Mouse (Mus musculus) cerebellum, adult 2 months (tissue): ENCODE measurements around the gene Phgr1. TPM values are rescaled to one million over a fixed set of nuclear protein-coding genes. Genes with fewer than 3 reads are reported as not detected.

Experiments
- DNase-seq, 2 experiments: peaks; one replicate each; pipeline ENCODE4 v3.0.0; 2021
- H3K27ac ChIP-seq: fragments of 200-500 bp; 2 replicates; pipeline ENCODE4 v1.5.1; 2012; ENCODE audit warnings: low read length, control low read depth, inconsistent platforms; ENCODE audit not compliant: insufficient read depth
- H3K27me3 ChIP-seq: fragments of 200-500 bp; 2 replicates; pipeline ENCODE4 v1.6.1; 2012; ENCODE audit warnings: inconsistent platforms, mild to moderate bottlenecking, low read length, moderate library complexity; ENCODE audit not compliant: control insufficient read depth, insufficient read depth
- H3K4me1 ChIP-seq: fragments of 200-500 bp; 2 replicates; pipeline ENCODE4 v1.6.1; 2011; ENCODE audit warnings: low read length; ENCODE audit not compliant: control insufficient read depth, insufficient read depth
- H3K4me3 ChIP-seq: fragments of 200-500 bp; replicated peaks from 2 replicates; pipeline ENCODE3; 2011; ENCODE audit warnings: mild to moderate bottlenecking, low read depth, low read length, control low read depth; ENCODE audit not compliant: insufficient read depth
- CTCF ChIP-seq: fragments of 200-500 bp; IDR thresholded peaks from 2 replicates; pipeline ENCODE4 v1.5.1; 2011; ENCODE audit warnings: low read depth, mild to moderate bottlenecking, control low read depth, low read length, moderate library complexity, borderline replicate concordance; ENCODE audit not compliant: insufficient read depth
- POLR2A ChIP-seq: fragments of 200-500 bp; IDR thresholded peaks from 2 replicates; pipeline ENCODE4 v1.6.1; 2011; ENCODE audit warnings: low read length, control low read depth, borderline replicate concordance; ENCODE audit not compliant: insufficient read depth
- WGBS: fragments of 180-500 bp; shearing (Covaris S2); methylation state at CpG from one replicate; pipeline ENCODE4 v1.1.7; 2018; 5-methylcytosine and 5-hydroxymethylcytosine counted together
- polyA plus RNA-seq: library from polyadenylated mRNA; depleted of rRNA; stranded (reverse); fragments of >200 nt; gene quantifications from 2 replicates; pipeline ENCODE4 v1.2.3, GENCODE M21; 2012

The Phgr1 gene
- polyA plus RNA-seq, 1 experiment = not detected

- DNase-seq = no peak
- TF ChIP-seq POLR2A (no peak), CTCF (no peak)
- whole genome bisulfite sequencing = 92% methylated on average over 4 of the region's 4 CpGs
Observed at GRCm38 (mm10) chr2:118778418-118778817, 5.8 kb downstream of the Phgr1 start.

GRCm38 (mm10) chr2:118779065-118779464, 6.5 kb downstream of the Phgr1 start:
- 9% methylated on average over 10 of the region's 10 CpGs for WGBS
- Histone ChIP-seq H3K4me3 (peak overlapping the region; percentile 89), H3K4me1 (peaks cover 17% of the 10 kb centered on the region), H3K27me3 (no peaks in the 10 kb centered on the region), H3K27ac (peak overlapping the region; percentile 82)
- DNase-seq = peak in 1 of 2 experiments; percentile 49
- TF ChIP-seq CTCF (no peak), POLR2A (no peak)

More at GRCm38 (mm10) chr2:118778418-118778817, 5.8 kb downstream of the Phgr1 start:
- Histone ChIP-seq H3K4me3 (no peak overlapping the region), H3K4me1 (peaks cover 17% of the 10 kb centered on the region), H3K27me3 (no peaks in the 10 kb centered on the region), H3K27ac (no peak overlapping the region)

GRCm38 (mm10) chr2:118779504-118780480, 7.2 kb downstream of the Phgr1 start, which contains the start of gene Disp2:
TSS of gene Disp2 (plus strand) at chr2:118779719.
- under 1% methylated on average over 39 of the region's 39 CpGs for WGBS
- peak; percentile 12; the same call in 1 of the 2 replicates for TF ChIP-seq CTCF
- TF ChIP-seq POLR2A = peak; percentile 92

GRCm38 (mm10) chr2:118781115-118781514, 8.5 kb downstream of the Phgr1 start:
- H3K27ac ChIP-seq = no peak overlapping the region
- WGBS = 21% methylated on average over 1 of the region's 1 CpGs

More at GRCm38 (mm10) chr2:118779504-118780480, 7.2 kb downstream of the Phgr1 start, which contains the start of gene Disp2:
- no peaks in the 10 kb centered on the region for H3K27me3 ChIP-seq
- peak within 1 kb of the TSS; percentile 89 for H3K4me3 ChIP-seq
- DNase-seq = peak; percentile 95 to 96
- H3K27ac ChIP-seq = peak within 1 kb of the TSS; percentile 82
- H3K4me1 ChIP-seq = peaks cover 20% of the 10 kb centered on the region

GRCm38 (mm10) chr2:118782303-118782702, 9.7 kb downstream of the Phgr1 start:
- Histone ChIP-seq H3K4me1 (peaks cover 6% of the 10 kb centered on the region), H3K27me3 (no peaks in the 10 kb centered on the region), H3K4me3 (no peak overlapping the region), H3K27ac (no peak overlapping the region)
- no peak for TF ChIP-seq POLR2A
- no peak for TF ChIP-seq CTCF
- no peak for DNase-seq
- WGBS = 76% methylated on average over 4 of the region's 4 CpGs

More at GRCm38 (mm10) chr2:118781115-118781514, 8.5 kb downstream of the Phgr1 start:
- TF ChIP-seq POLR2A (no peak), CTCF (no peak)
- Histone ChIP-seq H3K27me3 (no peaks in the 10 kb centered on the region), H3K4me1 (peaks cover 13% of the 10 kb centered on the region), H3K4me3 (no peak overlapping the region)
- DNase-seq = no peak

- TF ChIP-seq CTCF (no peak), POLR2A (no peak)
- Histone ChIP-seq H3K4me1 (peaks cover 6% of the 10 kb centered on the region), H3K27ac (no peak overlapping the region), H3K27me3 (no peaks in the 10 kb centered on the region), H3K4me3 (no peak overlapping the region)
- WGBS = 70% methylated on average over 5 of the region's 5 CpGs
- DNase-seq = no peak
Observed at GRCm38 (mm10) chr2:118783093-118783492, 10.5 kb downstream of the Phgr1 start.

- DNase-seq = no peak
- 87% methylated on average over 7 of the region's 7 CpGs for WGBS
- Histone ChIP-seq H3K27me3 (no peaks in the 10 kb centered on the region), H3K4me1 (peaks cover 6% of the 10 kb centered on the region), H3K27ac (no peak overlapping the region), H3K4me3 (no peak overlapping the region)
- no peak for TF ChIP-seq POLR2A
- no peak for TF ChIP-seq CTCF
Observed at GRCm38 (mm10) chr2:118783663-118784062, 11.1 kb downstream of the Phgr1 start.

GRCm38 (mm10) chr2:118786525-118786924, 14.0 kb downstream of the Phgr1 start:
- Histone ChIP-seq H3K4me1 (peaks cover 30% of the 10 kb centered on the region), H3K4me3 (no peak overlapping the region), H3K27me3 (no peaks in the 10 kb centered on the region), H3K27ac (no peak overlapping the region)
- no peak for DNase-seq
- TF ChIP-seq POLR2A (no peak), CTCF (no peak)
- 93% methylated on average over 5 of the region's 5 CpGs for WGBS
